Mouse (Mus musculus): Measurements from ENCODE around the gene Dis3l2. TPM values are rescaled to one million over a fixed set of nuclear protein-coding genes. Genes with fewer than 3 reads are reported as not detected.

The Dis3l2 gene
- polyA plus RNA-seq, 1 experiment from 2014 or later: 25.0 TPM

DNA sequence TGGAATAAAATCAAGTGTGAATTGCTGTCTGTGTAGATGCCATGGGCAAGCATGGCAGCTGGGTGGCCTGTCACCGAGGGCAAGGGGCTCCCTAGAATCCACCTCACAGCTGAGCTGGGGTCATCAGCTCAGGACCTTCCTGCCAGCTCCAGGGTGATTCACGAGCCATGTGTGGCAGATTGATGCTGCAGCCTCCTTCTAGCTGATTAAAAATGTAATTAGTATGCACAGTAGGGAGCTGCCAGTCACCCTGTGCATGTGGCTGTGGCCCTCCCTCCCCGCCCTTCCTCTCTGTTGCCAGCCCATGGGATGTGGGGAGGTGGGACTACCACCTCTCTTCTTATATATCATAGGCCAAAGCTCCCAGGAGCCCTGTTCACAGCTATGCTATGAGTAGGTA is 346.5 kb downstream of the Dis3l2 start:
- H3K27me3 ChIP-seq: no peaks in the 10 kb centered on the region
- ATAC-seq (ENCODE audit: insufficient number of reproducible peaks, low FRiP score, low TSS enrichment, low read depth): no peak
- no peak overlapping the region for H3K4me2 ChIP-seq
- peaks cover 44% of the 10 kb centered on the region for H3K36me3 ChIP-seq
- no peaks in the 10 kb centered on the region for H3K4me1 ChIP-seq
- H3K9me3 ChIP-seq: no peaks in the 10 kb centered on the region
- H3K9ac ChIP-seq: no peak overlapping the region
- 72% methylated on average over 3 of the region's 3 CpGs for WGBS
- H3K4me3 ChIP-seq: no peak overlapping the region
- no peak overlapping the region for H3K27ac ChIP-seq

DNA sequence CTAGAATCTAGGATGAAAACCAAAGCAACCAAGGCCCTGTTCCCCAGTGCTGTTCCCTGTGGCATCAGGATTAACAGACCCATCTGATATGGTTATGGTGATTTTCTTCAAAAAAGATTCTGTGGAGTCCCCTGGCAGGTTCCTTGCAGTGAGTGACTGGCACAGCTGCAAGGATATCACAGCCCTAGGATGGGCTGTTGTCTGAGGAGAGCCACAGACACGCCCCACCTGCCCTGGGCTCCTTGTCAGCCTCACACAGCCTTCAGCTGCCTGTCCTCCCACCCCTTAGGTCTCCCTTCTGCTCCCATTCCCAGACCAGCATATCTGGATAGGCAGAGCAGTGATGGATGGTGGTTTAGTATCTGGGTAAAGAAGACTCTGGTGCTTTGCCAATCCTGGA is 347.1 kb downstream of the Dis3l2 start:
- Histone ChIP-seq H3K36me3 (peaks cover 38% of the 10 kb centered on the region), H3K4me3 (no peak overlapping the region), H3K9ac (no peak overlapping the region), H3K4me2 (no peak overlapping the region), H3K27ac (no peak overlapping the region), H3K9me3 (no peaks in the 10 kb centered on the region), H3K4me1 (no peaks in the 10 kb centered on the region), H3K27me3 (no peaks in the 10 kb centered on the region)
- WGBS: 72% methylated on average over 1 of the region's 1 CpGs
- ATAC-seq (ENCODE audit: insufficient number of reproducible peaks, low FRiP score, low TSS enrichment, low read depth): no peak

DNA sequence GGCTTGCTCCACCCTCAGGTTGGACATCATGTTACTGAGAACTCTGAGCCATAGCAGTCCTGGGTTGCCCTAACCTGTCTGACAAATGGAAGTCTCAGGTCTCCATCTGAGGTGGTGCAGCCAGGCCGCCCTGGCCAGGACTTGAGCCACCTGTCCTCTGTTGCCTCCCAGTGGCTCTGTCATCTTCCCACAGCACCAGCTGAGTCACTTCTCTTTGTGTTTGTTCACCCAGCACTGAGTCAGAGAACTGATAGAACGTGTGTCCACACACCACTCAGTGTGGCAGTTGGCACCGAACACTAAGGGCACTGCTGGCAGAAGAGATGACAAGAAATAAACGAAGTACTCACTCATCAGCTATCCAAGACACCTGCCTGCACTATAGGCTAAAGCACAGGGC is 347.8 kb downstream of the Dis3l2 start:
- 85% methylated on average over 4 of the region's 4 CpGs for WGBS
- Histone ChIP-seq H3K4me2 (no peak overlapping the region), H3K4me3 (no peak overlapping the region), H3K27me3 (no peaks in the 10 kb centered on the region), H3K4me1 (no peaks in the 10 kb centered on the region), H3K36me3 (peaks cover 38% of the 10 kb centered on the region), H3K9ac (no peak overlapping the region), H3K27ac (no peak overlapping the region), H3K9me3 (no peaks in the 10 kb centered on the region)
- no peak for ATAC-seq (ENCODE audit: insufficient number of reproducible peaks, low FRiP score, low TSS enrichment, low read depth)

DNA sequence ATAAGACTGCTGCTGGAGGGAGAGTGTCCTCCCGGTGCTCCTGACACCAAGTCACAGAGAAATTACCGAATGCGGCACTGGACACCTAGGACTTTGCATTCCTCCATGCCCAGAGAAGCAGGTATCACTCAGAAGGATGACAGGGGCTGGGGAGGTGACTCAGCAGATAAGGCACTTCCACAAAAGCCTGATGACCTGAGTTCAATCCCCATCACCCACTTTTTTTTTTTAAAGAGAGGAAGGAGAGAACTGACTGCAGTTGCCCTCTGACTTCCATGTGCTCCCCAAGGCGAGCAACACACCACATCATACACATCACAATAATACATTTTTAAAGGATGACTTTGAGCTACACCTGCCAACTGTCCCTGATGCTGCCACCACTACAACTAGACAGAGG is 353.5 kb downstream of the Dis3l2 start:
- WGBS: 71% methylated on average over 4 of the region's 4 CpGs

DNA sequence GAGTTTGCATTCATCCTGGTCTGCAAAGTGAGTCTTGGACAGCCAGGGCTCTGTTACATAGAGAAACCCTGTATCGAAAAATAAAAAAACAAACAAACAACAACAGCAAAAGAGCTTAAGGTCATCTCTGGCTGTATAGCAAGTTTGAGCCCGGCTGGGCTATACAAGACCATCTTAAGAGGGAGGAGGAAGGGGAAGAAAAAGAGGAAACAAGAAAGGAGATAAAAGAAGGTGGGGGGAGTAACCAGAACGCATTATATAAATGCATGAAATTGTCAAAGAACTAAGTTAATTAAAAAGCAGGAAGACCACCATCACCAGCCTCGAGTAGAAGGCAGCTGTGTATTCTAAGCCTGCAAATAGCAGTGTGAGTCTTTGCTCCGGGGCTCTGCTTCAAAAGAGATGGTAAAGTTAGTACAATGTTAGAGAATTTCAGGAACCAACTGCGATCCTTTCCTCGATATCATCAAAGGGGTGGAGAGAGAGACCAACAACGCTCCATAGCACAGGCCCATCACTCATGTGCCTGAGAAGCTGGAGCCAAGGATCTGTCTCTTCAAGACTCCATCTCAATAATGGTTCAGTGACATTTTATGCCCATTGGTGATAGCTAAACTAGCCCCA is 355.5 kb downstream of the Dis3l2 start:
- 71% methylated on average over 8 of the region's 8 CpGs for WGBS

More for the DNA sequence above, 353.5 kb downstream of the Dis3l2 start:
- Histone ChIP-seq H3K4me1 (no peaks in the 10 kb centered on the region; the same call in 1 of the 2 replicates), H3K9ac (no peak overlapping the region), H3K36me3 (peaks cover 7% of the 10 kb centered on the region; the same call in 1 of the 2 replicates), H3K4me3 (no peak overlapping the region), H3K27me3 (no peaks in the 10 kb centered on the region), H3K27ac (no peak overlapping the region), H3K4me2 (no peak overlapping the region), H3K9me3 (no peaks in the 10 kb centered on the region)
- no peak for ATAC-seq (ENCODE audit: insufficient number of reproducible peaks, low FRiP score, low TSS enrichment, low read depth)

DNA sequence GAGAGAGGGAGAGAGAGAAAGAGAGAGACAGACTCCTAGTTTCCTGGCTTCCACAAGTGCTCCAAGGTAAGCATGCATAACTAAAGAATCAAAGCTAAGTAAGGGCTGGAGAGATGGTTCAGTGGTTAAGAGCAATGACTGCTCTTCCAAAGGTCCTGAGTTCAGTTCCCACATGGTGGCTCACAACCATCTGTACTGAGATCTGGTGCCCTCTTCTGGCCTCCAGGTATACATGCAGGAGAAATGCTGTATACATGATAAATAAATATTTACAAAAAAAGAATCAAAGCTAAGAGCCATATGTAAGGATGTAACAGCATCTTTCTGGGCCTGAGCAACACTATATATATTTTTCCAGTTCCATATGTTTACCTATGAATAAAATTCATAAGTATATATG is 357.3 kb downstream of the Dis3l2 start:
- no peaks in the 10 kb centered on the region for H3K27me3 ChIP-seq
- no peak overlapping the region for H3K9ac ChIP-seq
- H3K27ac ChIP-seq: no peak overlapping the region
- H3K4me2 ChIP-seq: no peak overlapping the region
- ATAC-seq (ENCODE audit: insufficient number of reproducible peaks, low FRiP score, low TSS enrichment, low read depth): no peak
- no peaks in the 10 kb centered on the region for H3K9me3 ChIP-seq
- H3K36me3 ChIP-seq: no peaks in the 10 kb centered on the region
- no peaks in the 10 kb centered on the region; the same call in 1 of the 2 replicates for H3K4me1 ChIP-seq
- H3K4me3 ChIP-seq: no peak overlapping the region

More for the DNA sequence above, 355.5 kb downstream of the Dis3l2 start:
- Histone ChIP-seq H3K4me2 (no peak overlapping the region), H3K4me3 (no peak overlapping the region), H3K36me3 (no peaks in the 10 kb centered on the region), H3K27me3 (no peaks in the 10 kb centered on the region), H3K4me1 (no peaks in the 10 kb centered on the region; the same call in 1 of the 2 replicates), H3K9me3 (no peaks in the 10 kb centered on the region), H3K27ac (no peak overlapping the region), H3K9ac (no peak overlapping the region)
- ATAC-seq (ENCODE audit: insufficient number of reproducible peaks, low FRiP score, low TSS enrichment, low read depth): no peak

DNA sequence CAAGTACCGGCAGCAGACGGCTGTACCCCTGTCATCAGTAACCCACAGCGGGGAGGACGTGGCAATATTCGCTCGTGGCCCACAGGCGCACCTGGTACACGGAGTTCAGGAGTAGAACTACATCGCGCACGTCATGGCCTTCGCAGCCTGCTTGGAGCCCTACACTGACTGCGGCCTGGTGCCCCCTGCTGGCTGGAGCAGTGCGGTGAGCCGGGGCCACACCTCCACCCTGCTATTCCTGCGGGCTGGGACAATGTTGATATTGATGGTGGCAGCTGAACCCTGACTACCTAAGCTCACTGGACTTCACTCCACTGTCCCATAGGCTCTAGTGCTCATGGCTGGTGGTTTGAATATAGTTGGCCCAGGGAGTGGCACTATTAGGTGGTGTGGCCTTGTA is 367.1 kb downstream of the Dis3l2 start:
- Histone ChIP-seq H3K27ac (no peak overlapping the region), H3K4me2 (no peak overlapping the region), H3K4me1 (no peaks in the 10 kb centered on the region; the same call in 1 of the 2 replicates), H3K36me3 (no peaks in the 10 kb centered on the region), H3K9ac (no peak overlapping the region), H3K27me3 (no peaks in the 10 kb centered on the region), H3K4me3 (no peak overlapping the region), H3K9me3 (no peaks in the 10 kb centered on the region)
- 54% methylated on average over 16 of the region's 16 CpGs for WGBS
- no peak for ATAC-seq (ENCODE audit: insufficient number of reproducible peaks, low FRiP score, low TSS enrichment, low read depth)

DNA sequence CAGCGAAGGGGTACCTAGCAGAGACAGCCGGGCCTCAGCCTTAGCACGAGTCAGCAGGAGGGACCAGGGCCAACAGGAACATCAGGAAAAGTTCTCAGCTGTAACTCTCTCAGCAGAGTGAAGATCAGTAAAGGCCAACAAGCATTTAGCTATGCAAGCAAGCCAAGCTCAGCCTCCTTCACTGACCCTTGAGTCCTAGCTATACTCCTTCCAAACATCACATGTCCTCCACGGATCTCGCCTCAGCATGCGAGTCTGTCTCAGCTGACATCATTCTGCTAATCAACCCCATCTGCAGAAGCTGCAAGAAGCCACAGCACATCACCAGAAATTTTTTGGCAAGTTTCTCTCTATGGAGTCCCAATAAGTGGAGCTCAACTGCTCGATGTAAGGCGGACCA is 370.2 kb downstream of the Dis3l2 start:
- WGBS: 78% methylated on average over 8 of the region's 8 CpGs

DNA sequence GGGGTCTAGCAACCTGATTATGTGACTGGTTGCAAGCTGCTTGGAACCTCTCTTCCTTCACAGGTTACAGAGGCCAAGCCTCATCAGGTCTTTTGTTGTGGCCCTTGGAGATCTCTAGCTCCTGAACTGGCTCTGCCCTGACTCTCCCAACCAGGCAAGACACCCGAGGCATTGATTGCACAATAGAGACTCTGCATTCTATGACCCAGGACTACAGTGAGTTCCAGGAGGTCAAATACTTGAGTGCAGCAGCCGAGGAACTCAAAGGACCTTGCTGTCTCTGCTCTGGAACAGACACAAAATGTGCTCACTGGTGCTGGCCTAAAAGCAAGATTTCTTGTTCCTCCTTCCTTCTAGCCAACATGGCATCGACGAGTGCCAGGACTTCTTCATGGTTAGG is 382.6 kb downstream of the Dis3l2 start:
- 67% methylated on average over 4 of the region's 4 CpGs for WGBS
- no peaks in the 10 kb centered on the region for H3K9me3 ChIP-seq
- no peak overlapping the region for H3K4me3 ChIP-seq
- H3K9ac ChIP-seq: no peak overlapping the region
- no peak overlapping the region for H3K4me2 ChIP-seq
- H3K27me3 ChIP-seq: no peaks in the 10 kb centered on the region
- no peak overlapping the region for H3K27ac ChIP-seq
- H3K4me1 ChIP-seq: no peaks in the 10 kb centered on the region
- H3K36me3 ChIP-seq: no peaks in the 10 kb centered on the region
- no peak for ATAC-seq (ENCODE audit: insufficient number of reproducible peaks, low FRiP score, low TSS enrichment, low read depth)

More for the DNA sequence above, 370.2 kb downstream of the Dis3l2 start:
- no peak overlapping the region for H3K9ac ChIP-seq
- H3K4me2 ChIP-seq: no peak overlapping the region
- no peaks in the 10 kb centered on the region for H3K9me3 ChIP-seq
- no peaks in the 10 kb centered on the region for H3K27me3 ChIP-seq
- H3K4me3 ChIP-seq: no peak overlapping the region
- H3K36me3 ChIP-seq: no peaks in the 10 kb centered on the region
- H3K27ac ChIP-seq: no peak overlapping the region
- H3K4me1 ChIP-seq: no peaks in the 10 kb centered on the region; the same call in 1 of the 2 replicates
- ATAC-seq (ENCODE audit: insufficient number of reproducible peaks, low FRiP score, low TSS enrichment, low read depth): no peak

DNA sequence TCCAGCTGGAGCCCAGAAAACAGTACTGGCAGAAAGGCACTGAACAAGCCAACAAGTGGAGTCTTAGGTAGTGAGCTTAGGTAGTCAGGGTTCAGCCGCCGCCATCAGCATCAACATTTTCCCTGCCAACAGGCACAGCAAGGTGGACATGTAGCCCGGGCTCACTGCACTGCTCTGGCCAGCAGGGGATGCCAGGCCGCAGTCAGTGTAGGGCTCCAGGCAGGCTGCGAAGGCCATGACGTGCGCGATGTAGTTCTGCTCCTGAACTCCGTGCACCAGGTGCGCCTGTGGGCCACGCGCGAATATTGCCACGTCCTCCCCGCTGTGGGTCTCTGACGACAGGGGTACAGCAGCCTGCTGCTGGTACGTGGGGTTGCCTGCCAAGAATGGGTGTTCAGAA is 383.4 kb downstream of the Dis3l2 start:
- H3K4me3 ChIP-seq: no peak overlapping the region
- no peaks in the 10 kb centered on the region for H3K27me3 ChIP-seq
- WGBS: 65% methylated on average over 17 of the region's 17 CpGs
- no peaks in the 10 kb centered on the region for H3K36me3 ChIP-seq
- ATAC-seq (ENCODE audit: insufficient number of reproducible peaks, low FRiP score, low TSS enrichment, low read depth): no peak
- H3K4me1 ChIP-seq: no peaks in the 10 kb centered on the region
- no peak overlapping the region for H3K9ac ChIP-seq
- H3K27ac ChIP-seq: no peak overlapping the region
- H3K4me2 ChIP-seq: no peak overlapping the region
- H3K9me3 ChIP-seq: no peaks in the 10 kb centered on the region

DNA sequence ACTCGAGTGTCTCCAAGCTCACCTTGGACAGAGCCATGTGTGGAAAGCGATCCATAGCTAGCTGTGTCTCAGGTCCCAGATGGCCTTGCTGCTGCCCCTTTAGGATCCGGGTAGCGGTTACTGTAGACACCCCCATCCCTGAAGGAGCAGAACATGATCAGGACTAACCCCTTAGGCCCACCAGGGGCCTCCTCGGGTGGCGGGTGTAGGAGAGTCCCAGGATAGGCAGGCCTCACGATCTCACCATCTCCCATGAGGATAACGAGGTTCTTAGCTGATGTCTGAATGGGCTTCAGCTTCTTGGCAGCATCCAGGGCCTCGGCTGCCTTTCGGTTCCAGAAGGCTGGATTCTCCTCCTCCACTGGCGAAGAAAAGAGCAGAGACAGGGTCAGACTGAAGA is 385.6 kb downstream of the Dis3l2 start:
- 85% methylated on average over 11 of the region's 11 CpGs for WGBS
- no peak overlapping the region for H3K27ac ChIP-seq
- no peak for ATAC-seq (ENCODE audit: insufficient number of reproducible peaks, low FRiP score, low TSS enrichment, low read depth)

DNA sequence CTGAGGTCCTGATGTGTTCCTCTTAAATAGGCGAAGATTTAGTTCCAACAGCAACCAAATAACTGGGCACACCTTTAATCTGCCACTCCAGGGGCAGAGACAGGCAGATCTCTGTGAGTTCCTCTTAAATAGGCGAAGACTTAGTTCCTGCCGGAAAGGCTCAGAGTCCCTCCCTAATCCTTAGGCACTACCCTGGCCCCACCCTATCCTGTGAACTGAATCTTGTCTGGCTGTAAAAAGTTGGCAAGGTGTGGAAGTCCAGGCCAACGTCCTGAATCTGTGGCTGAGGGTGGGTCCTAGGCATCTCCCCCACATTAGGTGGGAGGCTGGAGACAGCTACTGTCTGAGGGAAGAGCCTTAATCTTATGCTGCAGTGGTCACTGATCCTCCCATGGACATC is 386.2 kb downstream of the Dis3l2 start, which contains the start of gene Alppl2:
Gene Alppl2, minus strand, starts transcription at position 101 of the 400 bp plus-strand sequence.
- WGBS: 76% methylated on average over 4 of the region's 4 CpGs
- ATAC-seq (ENCODE audit: insufficient number of reproducible peaks, low FRiP score, low TSS enrichment, low read depth): no peak
- no peaks in the 10 kb centered on the region for H3K9me3 ChIP-seq
- H3K27me3 ChIP-seq: no peaks in the 10 kb centered on the region
- no peaks in the 10 kb centered on the region for H3K36me3 ChIP-seq
- H3K27ac ChIP-seq: no peak within 1 kb of the TSS
- H3K4me3 ChIP-seq: no peak within 1 kb of the TSS
- no peaks in the 10 kb centered on the region for H3K4me1 ChIP-seq
- no peak within 1 kb of the TSS for H3K4me2 ChIP-seq
- H3K9ac ChIP-seq: no peak within 1 kb of the TSS

More for the DNA sequence above, 385.6 kb downstream of the Dis3l2 start:
- Histone ChIP-seq H3K9me3 (no peaks in the 10 kb centered on the region), H3K4me2 (no peak overlapping the region), H3K27me3 (no peaks in the 10 kb centered on the region), H3K4me1 (no peaks in the 10 kb centered on the region), H3K36me3 (no peaks in the 10 kb centered on the region), H3K4me3 (no peak overlapping the region), H3K9ac (no peak overlapping the region)

DNA sequence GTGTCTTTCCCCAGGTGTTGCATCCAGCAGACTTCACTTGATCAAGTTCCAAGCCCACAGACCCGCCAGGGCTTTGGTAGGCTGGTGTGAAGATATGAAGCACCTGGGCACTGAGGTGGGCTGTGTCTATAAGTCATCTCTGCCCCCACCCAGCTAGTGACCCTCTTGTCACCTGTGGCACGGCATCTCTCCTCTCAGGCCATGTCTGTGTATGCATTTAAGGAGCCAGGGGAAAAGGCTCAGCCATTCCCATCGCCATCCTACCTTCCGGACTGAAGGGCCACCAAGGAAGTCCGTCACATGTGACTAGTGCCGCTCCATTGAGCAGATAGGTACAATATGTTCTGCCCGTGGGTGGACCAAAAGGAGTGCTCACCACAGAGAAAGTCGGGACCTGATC is 392.0 kb downstream of the Dis3l2 start:
- Histone ChIP-seq H3K9me3 (no peaks in the 10 kb centered on the region), H3K27me3 (0 out of 2 replicates have a peak, but pooled peaks cover 13% of the 10 kb centered on the region), H3K27ac (no peak overlapping the region), H3K4me2 (no peak overlapping the region), H3K36me3 (no peaks in the 10 kb centered on the region), H3K9ac (no peak overlapping the region), H3K4me3 (no peak overlapping the region), H3K4me1 (0 out of 2 replicates have a peak, but pooled peaks cover 6% of the 10 kb centered on the region)
- 77% methylated on average over 8 of the region's 8 CpGs for WGBS
- ATAC-seq (ENCODE audit: insufficient number of reproducible peaks, low FRiP score, low TSS enrichment, low read depth): no peak

Data from limb, embryonic 15.5 days (tissue).